Mouse (Mus musculus) cortical plate, adult 2 months (tissue): ENCODE results near the gene Nfia.

Source experiments
- CTCF ChIP-seq: fragments of 200-500 bp; IDR thresholded peaks from 2 replicates; pipeline ENCODE4 v1.5.1; 2011; ENCODE audit warnings: mild to moderate bottlenecking, control low read depth, low read length; ENCODE audit not compliant: insufficient read depth; ENCODE audit errors: extremely low read depth
- POLR2A ChIP-seq: fragments of 200-500 bp; IDR thresholded peaks from 2 replicates; pipeline ENCODE4 v1.6.1; 2011; ENCODE audit warnings: mild to moderate bottlenecking, low read length, control low read depth; ENCODE audit not compliant: insufficient read depth; ENCODE audit errors: extremely low read depth

DNA sequence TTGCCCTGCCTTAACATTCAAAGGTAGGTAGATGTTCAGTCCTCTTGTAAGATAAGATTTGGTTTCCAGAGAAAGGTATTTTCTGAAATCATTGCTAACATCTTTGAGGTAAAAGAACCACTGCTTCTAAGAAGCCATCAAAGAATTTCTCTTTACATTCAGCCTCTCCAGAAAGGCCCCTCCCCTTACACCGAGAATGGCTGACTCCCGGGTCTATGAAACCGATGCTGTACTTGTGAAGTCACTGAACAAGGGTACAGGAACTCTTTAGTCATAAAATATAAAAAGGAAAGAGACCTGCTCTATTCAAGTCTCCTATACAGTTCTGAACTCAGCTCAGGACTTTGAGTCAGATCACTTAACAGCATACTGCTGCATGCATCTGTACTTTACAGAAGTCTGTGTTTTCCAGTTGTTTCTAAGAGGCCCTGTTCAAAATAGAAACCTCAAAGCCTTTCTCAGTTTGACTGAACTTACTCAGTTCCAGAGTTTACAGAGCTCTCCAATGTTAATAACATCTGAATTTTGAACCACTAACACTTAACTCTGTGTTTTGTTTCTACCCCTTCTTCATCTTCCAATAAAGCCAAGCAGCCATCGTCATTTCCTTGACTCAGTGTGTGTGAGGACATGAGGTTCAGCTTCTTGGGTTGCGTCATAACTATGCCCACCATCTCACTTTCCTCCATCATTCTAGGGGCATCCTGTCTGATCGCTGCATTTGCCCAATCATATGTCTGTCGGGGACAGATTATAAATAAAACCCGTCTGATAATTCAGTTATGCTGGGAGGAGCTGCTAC, 223.6 kb downstream of the Nfia start:
- TF ChIP-seq POLR2A, result no peak
- TF ChIP-seq CTCF, result no peak
